Mouse (Mus musculus): ENCODE data around the gene Gm26602. TPM values are rescaled to one million over a fixed set of nuclear protein-coding genes. Genes with fewer than 3 reads are reported as not detected.
"Not testable (repeated sequence)": the region's sequence is repeated elsewhere in the genome, so short reads cannot be mapped to it uniquely, and the experiment has no call there.

Gm26602 gene
- polyA plus RNA-seq, 1 experiment = not detected

DNA sequence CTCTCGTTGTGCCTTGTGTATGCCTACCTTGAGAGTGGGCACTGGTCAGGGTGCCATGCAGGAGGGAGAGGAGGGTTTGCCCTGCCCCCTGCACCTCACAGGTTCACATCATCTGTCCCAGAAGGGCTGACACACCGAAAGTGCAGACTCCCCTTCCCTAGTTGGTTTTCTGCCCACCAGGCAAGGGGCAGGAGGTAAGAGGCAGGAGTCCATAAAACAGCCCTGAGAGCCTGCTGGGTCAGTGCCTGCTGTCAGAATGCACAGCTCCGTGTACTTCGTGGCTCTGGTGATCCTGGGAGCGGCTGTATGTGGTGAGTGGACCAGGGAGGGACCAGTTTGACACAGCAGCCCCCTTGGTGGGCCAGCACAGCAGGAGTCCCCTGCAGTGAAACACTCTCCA is 20.0 kb upstream of the Gm26602 start, which contains the start of gene Cfd:
Gene Cfd (plus strand): TSS at position 184 of the 400 bp plus-strand sequence.
- no peak for DNase-seq
- Histone ChIP-seq H3K27me3 (ENCODE audit: control insufficient read depth, insufficient read depth, low read length) (no peaks in the 10 kb centered on the region), H3K27ac (ENCODE audit: control insufficient read depth, insufficient read depth, low read length) (no peak within 1 kb of the TSS), H3K4me1 (replicated peaks; ENCODE audit: control insufficient read depth, insufficient read depth, low read length) (no peaks in the 10 kb centered on the region), H3K36me3 (ENCODE audit: control insufficient read depth, insufficient read depth, low read length) (no peaks in the 10 kb centered on the region), H3K4me3 (ENCODE audit: control insufficient read depth, insufficient read depth, low read length) (no peak within 1 kb of the TSS)
- 84% methylated on average over 5 of the region's 5 CpGs for WGBS
- no peak for TF ChIP-seq CTCF (IDR thresholded peaks at IDR 0.05; ENCODE audit: borderline replicate concordance, control insufficient read depth, extremely low read depth, insufficient read depth, low read length, poor library complexity)
- no peak for TF ChIP-seq POLR2A (IDR thresholded peaks at IDR 0.05; ENCODE audit: control insufficient read depth, extremely low read depth, insufficient read depth, low read length, poor library complexity)

DNA sequence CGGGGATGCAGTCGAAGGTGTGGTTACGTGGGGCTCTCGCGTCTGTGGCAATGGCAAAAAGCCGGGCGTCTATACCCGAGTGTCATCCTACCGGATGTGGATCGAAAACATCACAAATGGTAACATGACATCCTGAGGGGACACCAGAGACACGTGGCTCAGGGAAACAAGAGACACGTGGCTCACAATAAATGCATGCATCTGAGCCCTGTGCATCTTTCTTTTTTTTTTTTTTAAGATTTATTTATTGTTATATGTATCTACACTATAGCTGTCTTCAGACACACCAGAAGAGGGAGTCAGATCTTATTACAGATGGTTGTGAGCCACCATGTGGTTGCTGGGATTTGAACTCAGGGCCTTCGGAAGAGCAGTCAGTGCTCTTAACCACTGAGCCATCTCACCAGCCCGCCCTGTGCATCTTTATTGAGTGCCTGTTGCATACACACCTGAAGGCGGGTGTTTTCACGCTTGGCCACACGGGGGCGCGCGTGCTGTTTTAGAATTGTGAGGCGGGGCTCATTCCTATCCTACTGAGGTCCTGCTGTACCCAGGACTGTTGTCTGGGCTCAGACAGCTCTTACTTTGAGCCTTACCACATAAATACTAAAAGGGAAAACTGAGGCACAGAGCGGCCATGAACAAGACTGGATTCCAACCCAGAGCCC is 18.1 kb upstream of the Gm26602 start:
- H3K4me1 ChIP-seq (replicated peaks; ENCODE audit: control insufficient read depth, insufficient read depth, low read length); H3K4me3 ChIP-seq (ENCODE audit: control insufficient read depth, insufficient read depth, low read length); H3K27ac ChIP-seq (ENCODE audit: control insufficient read depth, insufficient read depth, low read length); H3K27me3 ChIP-seq (ENCODE audit: control insufficient read depth, insufficient read depth, low read length); H3K36me3 ChIP-seq (ENCODE audit: control insufficient read depth, insufficient read depth, low read length): not testable (repeated sequence)
- DNase-seq = peak; percentile 85
- TF ChIP-seq CTCF (IDR thresholded peaks at IDR 0.05; ENCODE audit: borderline replicate concordance, control insufficient read depth, extremely low read depth, insufficient read depth, low read length, poor library complexity) = peak; percentile 88
- 47% methylated on average over 22 of the region's 22 CpGs for WGBS

DNA sequence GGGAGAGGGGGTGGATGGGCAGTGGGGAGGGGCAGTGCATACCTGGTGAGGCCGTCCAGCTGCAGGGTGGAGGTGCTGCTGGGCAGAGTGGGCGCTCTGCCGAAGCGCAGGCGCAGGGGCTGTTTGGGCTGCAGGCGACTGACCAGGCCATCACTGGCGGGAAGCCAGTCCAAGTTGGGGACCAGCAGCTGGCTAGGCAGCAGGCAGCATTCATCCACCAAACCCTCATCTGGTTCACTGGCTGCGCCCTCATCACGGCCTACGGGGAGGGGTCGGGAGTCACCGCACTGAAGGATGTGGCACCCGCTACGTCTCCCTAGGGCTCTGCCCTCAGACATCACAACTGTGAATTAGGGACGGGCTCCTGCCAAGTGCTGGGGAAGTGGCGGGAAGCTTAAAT is 14.3 kb upstream of the Gm26602 start:
- no peak overlapping the region for H3K27ac ChIP-seq (ENCODE audit: control insufficient read depth, insufficient read depth, low read length)
- H3K27me3 ChIP-seq (ENCODE audit: control insufficient read depth, insufficient read depth, low read length) = no peaks in the 10 kb centered on the region
- H3K36me3 ChIP-seq (ENCODE audit: control insufficient read depth, insufficient read depth, low read length) = no peaks in the 10 kb centered on the region
- TF ChIP-seq POLR2A (IDR thresholded peaks at IDR 0.05; ENCODE audit: control insufficient read depth, extremely low read depth, insufficient read depth, low read length, poor library complexity) (no peak), CTCF (IDR thresholded peaks at IDR 0.05; ENCODE audit: borderline replicate concordance, control insufficient read depth, extremely low read depth, insufficient read depth, low read length, poor library complexity) (no peak)
- WGBS = 93% methylated on average over 16 of the region's 16 CpGs
- DNase-seq = no peak
- no peaks in the 10 kb centered on the region; the same call in 1 of the 2 replicates for H3K4me1 ChIP-seq (replicated peaks; ENCODE audit: control insufficient read depth, insufficient read depth, low read length)
- no peak overlapping the region for H3K4me3 ChIP-seq (ENCODE audit: control insufficient read depth, insufficient read depth, low read length)

DNA sequence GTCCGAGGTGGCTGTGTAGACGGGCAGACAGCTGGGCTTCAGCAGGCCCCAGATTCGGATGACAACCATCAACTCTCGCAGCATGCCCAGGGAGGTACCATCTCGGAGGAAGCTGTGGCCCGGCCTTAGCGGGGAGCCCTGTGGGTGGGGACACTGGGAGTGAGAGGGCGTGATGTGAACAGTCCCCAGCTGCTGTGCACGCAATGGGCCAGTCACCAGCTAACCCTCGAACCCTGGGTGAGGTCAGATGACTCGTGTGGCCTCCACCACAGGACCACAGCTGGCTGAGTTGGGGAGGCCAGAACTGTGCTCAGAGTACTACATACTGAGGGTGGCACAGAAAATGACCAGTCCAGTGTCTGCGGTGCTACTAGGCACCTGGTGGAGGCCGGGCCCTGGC is 13.8 kb upstream of the Gm26602 start:
- no peak for DNase-seq
- TF ChIP-seq CTCF (IDR thresholded peaks at IDR 0.05; ENCODE audit: borderline replicate concordance, control insufficient read depth, extremely low read depth, insufficient read depth, low read length, poor library complexity) = no peak
- no peak for TF ChIP-seq POLR2A (IDR thresholded peaks at IDR 0.05; ENCODE audit: control insufficient read depth, extremely low read depth, insufficient read depth, low read length, poor library complexity)
- WGBS = 80% methylated on average over 13 of the region's 13 CpGs
- no peak overlapping the region for H3K4me3 ChIP-seq (ENCODE audit: control insufficient read depth, insufficient read depth, low read length)
- no peaks in the 10 kb centered on the region; the same call in 1 of the 2 replicates for H3K4me1 ChIP-seq (replicated peaks; ENCODE audit: control insufficient read depth, insufficient read depth, low read length)
- no peaks in the 10 kb centered on the region for H3K36me3 ChIP-seq (ENCODE audit: control insufficient read depth, insufficient read depth, low read length)
- H3K27me3 ChIP-seq (ENCODE audit: control insufficient read depth, insufficient read depth, low read length) = no peaks in the 10 kb centered on the region
- H3K27ac ChIP-seq (ENCODE audit: control insufficient read depth, insufficient read depth, low read length) = no peak overlapping the region

DNA sequence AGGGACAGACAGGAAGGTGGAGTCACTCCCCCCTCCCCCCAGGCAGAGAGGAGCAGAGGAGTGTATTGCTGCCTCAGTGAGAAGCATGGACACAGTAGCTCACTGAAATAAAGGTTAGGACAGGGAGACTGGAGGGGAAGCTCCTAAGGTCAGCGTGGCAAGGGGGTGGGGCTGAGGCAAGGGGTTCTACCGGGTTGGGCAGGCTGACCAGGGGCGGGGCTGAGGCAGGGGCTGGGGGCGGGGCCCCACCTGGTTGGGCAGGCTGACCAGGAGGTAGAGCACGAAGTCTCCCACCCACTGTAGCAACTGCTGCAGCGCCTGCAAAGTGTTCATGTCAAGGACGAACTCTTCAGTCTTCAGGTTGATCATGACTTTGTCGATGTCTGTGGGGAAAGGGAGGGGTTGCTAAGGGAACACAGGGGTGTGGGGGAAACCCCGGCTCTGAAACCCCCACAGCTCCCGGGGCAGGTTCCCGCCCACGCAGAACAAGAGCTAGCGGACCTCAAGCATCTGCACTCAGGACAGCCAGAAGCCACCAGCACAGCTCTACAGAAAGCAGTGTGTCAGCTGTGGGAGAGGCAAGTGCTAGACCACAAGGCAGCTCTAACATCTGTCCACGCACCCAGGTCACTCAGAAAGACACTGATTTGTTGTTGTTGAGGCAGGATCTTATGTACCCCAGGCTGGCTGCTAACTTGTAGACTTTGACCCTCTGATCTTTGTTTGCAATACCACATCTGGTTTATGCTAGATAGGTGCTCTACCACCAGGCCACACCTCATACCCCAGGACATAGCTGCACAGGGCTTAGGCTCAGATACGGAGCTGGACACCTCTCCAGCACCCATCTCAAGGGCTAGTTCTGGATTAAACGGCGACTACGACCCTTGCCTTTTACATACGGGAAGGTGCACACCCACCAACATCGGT is 13.1 kb upstream of the Gm26602 start:
- Histone ChIP-seq H3K27me3 (ENCODE audit: control insufficient read depth, insufficient read depth, low read length) (no peaks in the 10 kb centered on the region), H3K27ac (ENCODE audit: control insufficient read depth, insufficient read depth, low read length) (no peak overlapping the region), H3K4me3 (ENCODE audit: control insufficient read depth, insufficient read depth, low read length) (no peak overlapping the region), H3K4me1 (replicated peaks; ENCODE audit: control insufficient read depth, insufficient read depth, low read length) (no peaks in the 10 kb centered on the region; the same call in 1 of the 2 replicates), H3K36me3 (ENCODE audit: control insufficient read depth, insufficient read depth, low read length) (no peaks in the 10 kb centered on the region)
- WGBS = 73% methylated on average over 20 of the region's 20 CpGs
- TF ChIP-seq CTCF (IDR thresholded peaks at IDR 0.05; ENCODE audit: borderline replicate concordance, control insufficient read depth, extremely low read depth, insufficient read depth, low read length, poor library complexity) = no peak
- TF ChIP-seq POLR2A (IDR thresholded peaks at IDR 0.05; ENCODE audit: control insufficient read depth, extremely low read depth, insufficient read depth, low read length, poor library complexity) = no peak
- DNase-seq = no peak

DNA sequence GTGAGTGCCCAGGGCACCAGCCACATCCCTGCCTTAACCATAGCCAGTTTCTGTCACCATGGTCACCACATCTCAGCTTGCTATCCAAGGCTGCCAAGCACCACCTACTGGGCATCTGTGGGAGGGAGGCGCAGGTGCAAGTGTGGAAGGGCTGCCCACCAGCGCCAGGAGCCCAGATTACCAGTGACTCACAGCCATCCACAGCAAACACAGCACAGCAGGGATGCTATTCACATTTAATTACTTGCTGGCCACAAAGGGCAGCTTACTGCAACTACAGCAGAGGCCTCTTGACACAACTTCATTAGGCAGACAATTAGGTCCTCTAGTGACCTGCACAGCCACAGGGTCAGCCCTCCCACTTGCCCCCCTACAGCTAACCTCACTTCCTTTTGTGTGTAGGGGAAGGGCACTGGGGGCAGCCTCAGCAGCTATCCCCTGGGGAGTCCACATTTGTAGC is 9.7 kb upstream of the Gm26602 start:
- no peaks in the 10 kb centered on the region for H3K36me3 ChIP-seq (ENCODE audit: control insufficient read depth, insufficient read depth, low read length)

More for the DNA sequence above, 9.7 kb upstream of the Gm26602 start:
- no peak for DNase-seq
- Histone ChIP-seq H3K4me1 (replicated peaks; ENCODE audit: control insufficient read depth, insufficient read depth, low read length) (no peaks in the 10 kb centered on the region; the same call in 1 of the 2 replicates), H3K27ac (ENCODE audit: control insufficient read depth, insufficient read depth, low read length) (no peak overlapping the region), H3K4me3 (ENCODE audit: control insufficient read depth, insufficient read depth, low read length) (no peak overlapping the region), H3K27me3 (ENCODE audit: control insufficient read depth, insufficient read depth, low read length) (no peaks in the 10 kb centered on the region)
- WGBS = 85% methylated on average over 2 of the region's 2 CpGs
- no peak for TF ChIP-seq POLR2A (IDR thresholded peaks at IDR 0.05; ENCODE audit: control insufficient read depth, extremely low read depth, insufficient read depth, low read length, poor library complexity)
- TF ChIP-seq CTCF (IDR thresholded peaks at IDR 0.05; ENCODE audit: borderline replicate concordance, control insufficient read depth, extremely low read depth, insufficient read depth, low read length, poor library complexity) = no peak
